Mouse (Mus musculus) kidney, postnatal 36 days (tissue): Measurements from ENCODE around the gene Ap3b2.
"Not testable (repeated sequence)": the region's sequence is repeated elsewhere in the genome, so short reads cannot be mapped to it uniquely, and the experiment has no call there.

Experiments
- DNase-seq, 2 experiments: peaks; one replicate each; pipeline ENCODE4 v3.0.0; 2021 to 2022; ENCODE audit warnings: mixed read lengths in 2 of 2

The Ap3b2 gene

GRCm38 (mm10) chr7:81493331-81494021 lies at the start of gene Ap3b2:
TSS of gene Ap3b2 (minus strand) at chr7:81493925.
- peak; percentile 34 to 82 for DNase-seq

GRCm38 (mm10) chr7:81542934-81543333 lies 49.2 kb upstream of the Ap3b2 start:
- DNase-seq: no peak

GRCm38 (mm10) chr7:81541924-81542524 lies 48.3 kb upstream of the Ap3b2 start:
- peak; percentile 58 to 83 for DNase-seq

- DNase-seq: peak in 1 of 2 experiments; percentile 8
Observed at GRCm38 (mm10) chr7:81540999-81541398, 47.3 kb upstream of the Ap3b2 start.

- no peak for DNase-seq
Observed at GRCm38 (mm10) chr7:81539565-81539964, 45.8 kb upstream of the Ap3b2 start.

- DNase-seq: peak in 1 of 2 experiments; percentile 30
Observed at GRCm38 (mm10) chr7:81538070-81538675, 44.4 kb upstream of the Ap3b2 start.

- DNase-seq: no peak
Observed at GRCm38 (mm10) chr7:81536478-81536877, 42.8 kb upstream of the Ap3b2 start.

- no peak for DNase-seq
Observed at GRCm38 (mm10) chr7:81531462-81531861, 37.7 kb upstream of the Ap3b2 start.

GRCm38 (mm10) chr7:81528918-81529317 lies 35.2 kb upstream of the Ap3b2 start:
- no peak for DNase-seq

- DNase-seq: no peak
Observed at GRCm38 (mm10) chr7:81523663-81524017, 29.9 kb upstream of the Ap3b2 start.

- DNase-seq: peak; percentile 90 to 92
Observed at GRCm38 (mm10) chr7:81523008-81523662, 29.4 kb upstream of the Ap3b2 start.

GRCm38 (mm10) chr7:81516154-81517030 lies 22.7 kb upstream of the Ap3b2 start:
- DNase-seq: peak; percentile 42 to 47

- peak; percentile 22 to 60 for DNase-seq
Observed at GRCm38 (mm10) chr7:81514906-81515590, 21.3 kb upstream of the Ap3b2 start.

- no peak for DNase-seq
Observed at GRCm38 (mm10) chr7:81501050-81501449, 7.3 kb upstream of the Ap3b2 start.

GRCm38 (mm10) chr7:81498181-81498580 lies 4.5 kb upstream of the Ap3b2 start, which contains the start of gene BC048679:
TSS of gene BC048679 (minus strand) at chr7:81498281.
- no peak for DNase-seq

GRCm38 (mm10) chr7:81497171-81497570 lies 3.4 kb upstream of the Ap3b2 start:
- no peak for DNase-seq

GRCm38 (mm10) chr7:81492628-81493027 lies 1.1 kb downstream of the Ap3b2 start:
- no peak for DNase-seq

GRCm38 (mm10) chr7:81489649-81490048 lies 4.1 kb downstream of the Ap3b2 start:
- no peak for DNase-seq

- DNase-seq: no peak
Observed at GRCm38 (mm10) chr7:81480800-81481199, 12.9 kb downstream of the Ap3b2 start.

- DNase-seq: no peak
Observed at GRCm38 (mm10) chr7:81479531-81480090, 14.1 kb downstream of the Ap3b2 start.

- DNase-seq: not testable (repeated sequence)
Observed at GRCm38 (mm10) chr7:81478261-81478660, 15.5 kb downstream of the Ap3b2 start.
